Mouse (Mus musculus) neural tube, embryonic 15.5 days (tissue): Measurements from ENCODE around the gene Ikbip. TPM values are rescaled to one million over a fixed set of nuclear protein-coding genes. Genes with fewer than 3 reads are reported as not detected.

Experiments
- ATAC-seq: fragments of 200-750 bp; cut with Nextera tagmentation; 2 replicates; pipeline ENCODE4 v1.8.0; 2017; ENCODE audit warnings: mild to moderate bottlenecking, moderate TSS enrichment, moderate library complexity; ENCODE audit not compliant: low FRiP score
- H3K27ac ChIP-seq: fragments of 300-500 bp; sonication (generic); replicated peaks from 2 replicates; pipeline ENCODE4 v1.5.1; 2015; ENCODE audit warnings: mild to moderate bottlenecking, inconsistent platforms
- H3K27me3 ChIP-seq: fragments of 300-500 bp; sonication (generic); replicated peaks from 2 replicates; pipeline ENCODE4 v1.6.1; 2015; ENCODE audit warnings: inconsistent platforms
- H3K36me3 ChIP-seq: fragments of 300-500 bp; sonication (generic); 2 replicates; pipeline ENCODE4 v1.6.1; 2015; ENCODE audit warnings: inconsistent platforms
- H3K4me1 ChIP-seq: fragments of 300-500 bp; sonication (generic); 2 replicates; pipeline ENCODE4 v1.6.1; 2015; ENCODE audit warnings: inconsistent platforms
- H3K4me2 ChIP-seq: fragments of 300-500 bp; sonication (generic); 2 replicates; pipeline ENCODE4 v1.6.1; 2015; ENCODE audit warnings: inconsistent platforms, mild to moderate bottlenecking, moderate library complexity
- H3K4me3 ChIP-seq: fragments of 300-500 bp; sonication (generic); replicated peaks from 2 replicates; pipeline ENCODE4 v1.5.1; 2015; ENCODE audit warnings: mild to moderate bottlenecking, inconsistent platforms
- H3K9ac ChIP-seq: fragments of 300-500 bp; sonication (generic); replicated peaks from 2 replicates; pipeline ENCODE4 v1.6.1; 2015; ENCODE audit warnings: mild to moderate bottlenecking, inconsistent platforms
- H3K9me3 ChIP-seq: fragments of 300-500 bp; sonication (generic); replicated peaks from 2 replicates; pipeline ENCODE4 v1.6.1; 2016; ENCODE audit warnings: inconsistent platforms
- WGBS: fragments of 180-500 bp; shearing (Covaris S2); methylation state at CpG from one replicate; pipeline ENCODE4 v1.1.7; 2015; ENCODE audit warnings: mixed read lengths; 5-methylcytosine and 5-hydroxymethylcytosine counted together
- polyA plus RNA-seq: library from polyadenylated mRNA; unstranded; fragments of >200 nt; fragmentation: Nextera tagmentation; extraction: Ambion mirVana; gene quantifications from 2 replicates; pipeline ENCODE4 v1.2.1, GENCODE M21; 2015

Ikbip gene
- polyA plus RNA-seq, 1 experiment from 2014 or later = 22.7 TPM

- no peak overlapping the region for H3K4me2 ChIP-seq
- no peak for ATAC-seq
- H3K9me3 ChIP-seq = no peaks in the 10 kb centered on the region
- H3K27ac ChIP-seq = no peak overlapping the region
- no peaks in the 10 kb centered on the region for H3K4me1 ChIP-seq
- no peaks in the 10 kb centered on the region for H3K27me3 ChIP-seq
- 93% methylated on average over 14 of the region's 14 CpGs for WGBS
- no peak overlapping the region for H3K4me3 ChIP-seq
- no peak overlapping the region for H3K9ac ChIP-seq
- H3K36me3 ChIP-seq = no peaks in the 10 kb centered on the region
Measured at GRCm38 (mm10) chr10:91139148-91139766, 56.5 kb downstream of the Ikbip start.

GRCm38 (mm10) chr10:91141564-91141963 lies 58.8 kb downstream of the Ikbip start:
- peak; percentile 66; the same call in 1 of the 2 replicates for ATAC-seq
- H3K4me1 ChIP-seq = no peaks in the 10 kb centered on the region
- no peaks in the 10 kb centered on the region for H3K9me3 ChIP-seq
- WGBS = 44% methylated on average over 2 of the region's 2 CpGs
- H3K4me2 ChIP-seq = no peak overlapping the region
- no peak overlapping the region for H3K4me3 ChIP-seq
- no peaks in the 10 kb centered on the region for H3K27me3 ChIP-seq
- H3K27ac ChIP-seq = no peak overlapping the region
- no peak overlapping the region for H3K9ac ChIP-seq
- peaks cover 12% of the 10 kb centered on the region for H3K36me3 ChIP-seq

- WGBS = 76% methylated on average over 10 of the region's 10 CpGs
- Histone ChIP-seq H3K27ac (no peak overlapping the region), H3K4me1 (no peaks in the 10 kb centered on the region), H3K27me3 (no peaks in the 10 kb centered on the region), H3K36me3 (peaks cover 19% of the 10 kb centered on the region), H3K4me3 (no peak overlapping the region), H3K9me3 (no peaks in the 10 kb centered on the region), H3K9ac (no peak overlapping the region), H3K4me2 (no peak overlapping the region)
- ATAC-seq = no peak
Measured at GRCm38 (mm10) chr10:91142654-91143191, 60.0 kb downstream of the Ikbip start.

GRCm38 (mm10) chr10:91143313-91144230 lies 60.8 kb downstream of the Ikbip start:
- Histone ChIP-seq H3K4me3 (no peak overlapping the region), H3K9ac (no peak overlapping the region), H3K4me1 (no peaks in the 10 kb centered on the region), H3K36me3 (peaks cover 22% of the 10 kb centered on the region), H3K27ac (no peak overlapping the region), H3K27me3 (no peaks in the 10 kb centered on the region), H3K9me3 (no peaks in the 10 kb centered on the region), H3K4me2 (no peak overlapping the region)
- WGBS = 72% methylated on average over 18 of the region's 18 CpGs
- no peak for ATAC-seq

- no peak for ATAC-seq
Measured at GRCm38 (mm10) chr10:91145413-91145812, 62.7 kb downstream of the Ikbip start.

More at GRCm38 (mm10) chr10:91145413-91145812, 62.7 kb downstream of the Ikbip start:
- Histone ChIP-seq H3K36me3 (peaks cover 39% of the 10 kb centered on the region), H3K27ac (no peak overlapping the region), H3K4me3 (no peak overlapping the region), H3K27me3 (no peaks in the 10 kb centered on the region), H3K9me3 (no peaks in the 10 kb centered on the region), H3K9ac (no peak overlapping the region), H3K4me1 (no peaks in the 10 kb centered on the region), H3K4me2 (no peak overlapping the region)
- WGBS = 96% methylated on average over 7 of the region's 7 CpGs

Other genes starting within 250 kb of the Ikbip start
- gene Apaf1, start 170 bp upstream of the Ikbip start, polyA plus RNA-seq = 14.3 and 14.4 TPM in 2 replicates
- gene Slc25a3, start 41.1 kb downstream of the Ikbip start, polyA plus RNA-seq = 595 and 628 TPM in 2 replicates
- 80.0 and 105 TPM in 2 replicates for gene Tmpo, start 98.4 kb downstream of the Ikbip start, polyA plus RNA-seq